Mouse (Mus musculus) spleen, postnatal 10 days (tissue): ENCODE data around the gene Tbc1d10c.

Experiments used
- DNase-seq, 2 experiments: peaks; one replicate each; pipeline ENCODE4 v3.0.0; 2021 to 2022; ENCODE audit warnings: low spot score in 2 of 2

Tbc1d10c gene

DNA sequence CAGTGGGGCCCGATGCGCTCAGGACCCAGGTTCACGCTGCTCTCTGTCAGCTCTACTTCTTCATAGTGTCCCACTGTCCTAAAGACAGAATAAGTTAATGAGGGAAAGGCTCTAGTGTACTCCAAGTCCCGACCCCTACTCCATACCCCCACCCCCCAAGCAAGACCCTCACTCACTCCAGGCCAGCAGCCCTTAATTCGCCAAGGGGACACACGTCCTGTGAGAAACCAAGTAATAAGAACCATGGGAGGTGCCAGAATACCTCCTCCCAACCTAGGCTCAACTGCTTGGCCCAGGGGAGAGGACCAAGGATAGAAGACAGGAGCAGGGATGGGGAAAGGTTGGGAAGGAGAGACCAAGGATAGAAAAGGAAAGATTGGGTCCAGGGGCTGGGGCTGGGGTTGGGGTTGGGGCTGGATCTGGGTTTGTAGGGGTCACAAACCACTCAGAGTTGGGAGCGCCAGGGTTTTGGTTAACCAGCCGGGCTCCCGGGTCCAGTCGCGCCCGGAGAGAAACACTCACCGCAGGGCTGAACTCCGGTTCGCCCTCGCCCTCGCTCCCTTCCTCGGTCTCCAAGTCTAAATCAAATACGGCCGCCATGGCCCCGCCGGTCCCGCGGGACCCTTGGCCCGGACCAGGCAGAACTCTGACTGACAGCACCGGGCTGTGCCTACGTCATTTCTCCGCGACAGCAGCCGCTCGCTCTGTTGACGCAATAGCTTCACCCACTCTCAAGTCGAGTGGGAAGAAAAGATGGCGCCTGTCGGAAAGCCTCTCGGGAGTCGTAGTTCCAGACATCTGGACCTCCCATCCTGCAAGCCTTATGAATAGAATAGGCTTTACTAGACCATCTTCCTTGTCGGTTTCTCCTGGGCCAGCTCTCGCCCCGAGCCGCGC, 28.2 kb downstream of the Tbc1d10c start, which contains the start of gene Rps6kb2:
Gene Rps6kb2 (minus strand): TSS at position 709 of the 897 bp plus-strand sequence.
- DNase-seq: peak; percentile 95 to 97

DNA sequence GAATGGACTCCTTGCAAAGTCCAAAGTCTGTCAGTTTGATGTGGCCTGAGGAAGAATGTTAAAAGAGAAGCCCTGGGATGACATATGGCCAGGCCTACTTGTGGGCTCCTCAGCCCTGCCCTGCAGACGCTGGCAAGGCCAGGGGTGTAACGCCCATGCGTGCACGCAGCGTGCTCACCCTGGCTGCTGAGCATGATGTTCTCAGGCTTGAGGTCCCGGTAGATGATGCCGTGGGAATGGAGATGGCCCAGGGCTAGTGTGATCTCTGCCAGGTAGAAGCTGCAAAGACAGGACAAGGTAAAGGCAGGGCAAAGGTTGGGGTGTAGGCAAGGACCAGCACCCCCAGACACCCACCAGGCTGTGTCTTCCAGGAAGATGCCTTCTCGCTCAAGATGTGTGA, 32.0 kb downstream of the Tbc1d10c start:
- no peak for DNase-seq

DNA sequence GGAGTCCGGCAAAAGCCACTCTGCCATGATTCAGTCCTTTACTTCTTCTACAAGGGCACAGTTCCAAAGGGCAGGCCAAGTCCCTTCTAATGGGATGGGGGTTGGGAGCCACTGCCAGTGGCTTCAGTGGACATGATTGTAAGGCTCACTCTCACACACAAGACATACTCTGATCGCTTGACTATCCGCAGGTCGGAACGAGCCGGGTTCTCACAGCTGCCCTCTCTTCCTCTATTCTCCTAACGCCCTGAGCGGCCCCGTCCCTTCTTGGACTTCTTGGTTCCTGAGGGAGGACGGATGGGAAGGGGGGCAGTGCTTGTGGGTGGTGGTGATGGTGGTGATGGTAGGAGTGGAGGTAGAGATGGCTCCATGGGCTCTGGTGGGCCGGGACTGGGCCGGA, 34.3 kb downstream of the Tbc1d10c start:
- DNase-seq: no peak

DNA sequence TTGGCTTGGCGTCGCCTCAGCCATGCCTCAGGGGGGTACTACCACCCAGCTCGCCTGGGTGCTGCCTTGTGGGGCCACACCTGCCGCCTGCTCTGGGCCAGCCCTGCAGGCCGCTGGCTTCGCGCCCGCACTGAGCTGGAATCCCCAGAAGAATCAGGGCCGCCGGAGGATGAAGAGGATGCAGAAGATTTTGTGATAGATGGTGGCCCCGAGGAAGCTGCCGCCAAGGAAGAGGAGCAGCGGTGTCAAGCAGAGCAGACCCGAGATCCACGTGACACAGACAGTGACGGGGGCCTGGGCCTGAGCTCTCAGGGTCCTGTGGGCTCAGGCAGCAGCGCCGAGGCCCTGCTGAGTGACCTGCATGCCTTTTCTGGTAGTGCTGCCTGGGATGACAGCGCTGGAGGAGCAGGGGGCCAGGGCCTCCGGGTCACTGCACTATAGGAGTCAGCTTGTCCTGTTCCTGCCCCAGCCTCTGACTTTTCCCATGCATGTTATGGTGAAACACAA, 35.0 kb downstream of the Tbc1d10c start:
- DNase-seq: no peak

DNA sequence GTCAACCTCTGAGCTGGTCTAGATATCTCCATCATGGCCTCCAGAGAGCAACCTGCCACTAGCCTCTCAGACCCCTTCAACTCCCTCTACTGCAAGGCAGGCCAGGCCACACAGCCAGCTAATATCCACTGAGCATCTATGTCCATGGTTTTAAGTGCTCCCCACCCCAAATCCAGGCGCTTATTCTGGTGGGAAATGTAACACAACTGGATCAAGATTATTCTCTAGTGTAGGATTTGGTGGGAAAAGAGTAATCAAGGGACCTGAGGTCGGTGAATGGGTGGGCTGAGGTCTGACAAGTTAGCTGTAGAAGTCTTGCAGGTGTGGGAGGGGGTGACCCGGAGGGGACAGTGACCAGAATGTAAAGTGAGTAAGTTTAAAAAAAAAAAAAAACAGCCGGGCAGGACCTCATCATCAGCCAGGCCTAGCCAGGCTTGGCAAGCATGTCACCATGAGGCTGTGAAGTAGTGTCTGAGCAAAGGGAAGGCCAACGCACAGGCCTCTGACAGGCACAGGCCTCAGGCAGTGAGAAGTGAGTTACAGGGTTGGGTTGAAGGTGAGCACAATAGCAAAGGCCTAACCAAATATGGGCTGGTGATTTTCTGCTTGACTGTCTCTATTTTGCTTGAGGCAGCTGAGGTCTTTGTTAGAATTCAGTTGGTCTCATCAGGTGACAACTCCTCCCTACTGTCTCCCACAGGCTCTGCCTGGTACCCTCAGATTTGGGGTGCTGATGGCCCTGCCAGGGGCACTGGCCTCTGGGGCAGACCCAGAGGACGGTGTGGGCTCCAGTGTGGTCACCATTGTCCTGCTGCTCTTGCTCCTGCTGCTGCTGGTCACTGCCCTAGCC, 35.6 kb downstream of the Tbc1d10c start:
- DNase-seq: peak; percentile 31 to 58

- peak in 1 of 2 experiments; percentile 73 for DNase-seq
Observed at GRCm38 (mm10) chr19:4154437-4155222, 36.5 kb downstream of the Tbc1d10c start.

DNA sequence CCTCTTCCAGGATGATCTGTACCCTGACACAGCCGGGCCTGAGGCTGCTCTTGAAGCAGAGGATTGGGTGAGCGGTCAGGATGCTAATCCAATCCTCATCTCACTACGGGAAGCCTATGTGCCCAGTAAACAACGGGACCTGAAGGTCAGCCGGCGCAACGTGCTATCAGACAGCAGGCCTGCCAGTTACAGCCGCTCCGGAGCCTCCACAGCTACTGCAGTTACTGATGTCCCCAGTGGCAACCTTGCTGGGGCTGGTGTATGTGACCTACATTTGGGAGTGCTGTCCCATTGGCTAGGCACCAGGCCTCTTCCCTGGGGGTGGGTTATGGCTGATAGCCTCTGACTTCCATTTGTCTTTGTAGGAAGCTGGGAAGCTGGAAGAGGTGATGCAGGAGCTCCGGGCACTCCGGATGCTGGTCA, 37.8 kb downstream of the Tbc1d10c start, which contains the start of gene Ptprcap:
Gene Ptprcap (plus strand): TSS at position 373 of the 423 bp plus-strand sequence.
- no peak for DNase-seq

GRCm38 (mm10) chr19:4152445-4153231, 38.4 kb downstream of the Tbc1d10c start:
- no peak for DNase-seq

- no peak for DNase-seq
Observed at GRCm38 (mm10) chr19:4151898-4152297, 39.2 kb downstream of the Tbc1d10c start.

DNA sequence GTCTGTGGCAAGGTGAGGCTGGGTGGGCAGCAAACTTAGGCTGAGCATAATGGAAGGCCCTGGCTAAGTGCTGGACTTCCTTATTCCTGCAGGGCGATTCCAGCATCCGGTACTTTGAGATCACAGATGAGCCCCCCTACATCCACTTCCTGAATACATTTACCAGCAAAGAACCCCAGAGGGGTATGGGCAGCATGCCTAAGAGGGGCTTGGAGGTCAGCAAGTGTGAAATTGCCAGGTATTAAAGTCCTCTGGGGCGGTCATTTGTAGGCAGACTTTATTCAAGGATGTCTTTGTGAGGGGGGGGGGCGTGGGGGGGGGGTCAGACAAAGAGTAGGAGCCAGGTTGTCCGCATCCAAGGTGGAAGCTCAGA, 39.6 kb downstream of the Tbc1d10c start:
- DNase-seq: no peak

GRCm38 (mm10) chr19:4150567-4151487, 40.3 kb downstream of the Tbc1d10c start:
- DNase-seq: no peak

GRCm38 (mm10) chr19:4149764-4150461, 41.2 kb downstream of the Tbc1d10c start:
- no peak for DNase-seq

DNA sequence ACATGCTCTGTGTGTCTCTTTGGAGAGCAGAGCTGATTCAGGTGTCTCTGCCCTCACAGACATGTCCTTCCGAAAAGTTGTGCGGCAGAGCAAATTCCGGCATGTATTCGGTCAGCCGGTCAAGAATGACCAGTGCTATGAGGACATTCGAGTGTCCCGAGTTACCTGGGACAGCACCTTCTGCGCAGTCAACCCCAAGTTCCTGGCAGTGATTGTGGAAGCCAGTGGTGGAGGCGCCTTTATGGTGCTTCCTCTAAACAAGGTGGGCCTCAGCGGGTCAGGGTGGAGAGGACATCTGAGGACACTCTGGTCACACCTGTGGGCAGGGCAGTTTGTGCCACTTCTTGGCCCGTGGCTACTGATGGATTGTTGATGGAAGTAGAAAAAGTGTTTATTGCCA, 41.8 kb downstream of the Tbc1d10c start:
- no peak for DNase-seq

GRCm38 (mm10) chr19:4148819-4149218, 42.3 kb downstream of the Tbc1d10c start:
- peak in 1 of 2 experiments; percentile 35 for DNase-seq

GRCm38 (mm10) chr19:4148491-4148806, 42.6 kb downstream of the Tbc1d10c start, which contains the start of gene Coro1b:
TSS of gene Coro1b (plus strand) at chr19:4148619.
- DNase-seq: peak; percentile 93 to 96

DNA sequence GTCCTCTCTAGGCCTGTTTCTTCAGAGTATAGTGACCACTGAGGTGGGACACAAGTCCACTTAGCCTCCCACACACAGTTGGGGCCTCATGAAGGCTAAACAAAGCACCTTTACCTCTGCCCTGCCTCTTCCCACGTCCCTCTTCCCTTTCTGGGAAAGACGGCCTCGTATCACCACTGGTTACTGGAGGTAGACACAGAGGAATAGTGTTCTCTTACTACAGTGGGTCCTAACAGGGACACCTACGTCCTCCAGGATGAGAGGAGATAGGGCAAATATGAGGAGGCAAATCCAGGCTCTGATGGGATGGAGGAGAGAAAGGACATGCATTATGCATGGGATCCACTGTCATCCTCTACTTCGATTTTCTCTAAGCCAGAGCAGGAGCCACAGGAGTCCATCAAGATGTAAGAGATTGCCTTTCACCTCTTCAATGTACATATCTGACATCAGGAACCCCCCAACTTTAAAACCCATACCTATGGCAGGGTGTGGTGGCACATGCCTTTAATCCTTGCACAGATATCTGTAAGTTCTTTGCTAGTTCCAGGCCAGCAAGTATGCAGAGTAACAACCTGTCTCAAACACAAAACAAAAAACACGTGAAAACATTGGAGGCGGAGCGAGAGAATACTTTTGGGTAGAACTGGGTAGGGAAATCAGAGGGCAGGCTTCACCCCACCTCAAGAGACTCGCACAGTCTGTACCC, 43.1 kb downstream of the Tbc1d10c start:
- no peak for DNase-seq

GRCm38 (mm10) chr19:4147022-4147405, 44.1 kb downstream of the Tbc1d10c start:
- DNase-seq: no peak

- DNase-seq: no peak
Observed at GRCm38 (mm10) chr19:4146366-4147021, 44.6 kb downstream of the Tbc1d10c start.
